Mouse (Mus musculus): ENCODE measurements at regions not wholly inside any gene's neighbourhood (a gene's known extent, or its start where the extent isn't known, plus 50 kb on each side); places are given as distances from the start of the nearest gene placed in this dataset.

GRCm38 (mm10) chr4:142829711-142830110 is 383.1 kb downstream of the Prdm2 start:
- no peaks in the 10 kb centered on the region for H3K27me3 ChIP-seq (ENCODE audit: control insufficient read depth, insufficient read depth, low read length)
- H3K27ac ChIP-seq (ENCODE audit: low read depth, low read length), result no peak overlapping the region
- no peaks in the 10 kb centered on the region for H3K9me3 ChIP-seq (ENCODE audit: control insufficient read depth, low read length)
- 72% methylated on average over 7 of the region's 7 CpGs for WGBS
- no peak overlapping the region for H3K9ac ChIP-seq (replicated peaks; ENCODE audit: low read depth, low read length)
- H3K4me1 ChIP-seq (ENCODE audit: control insufficient read depth, insufficient read depth, low read length), result peaks cover 16% of the 10 kb centered on the region
- no peak for ATAC-seq (ENCODE audit: low read depth)
- no peaks in the 10 kb centered on the region for H3K36me3 ChIP-seq (ENCODE audit: control insufficient read depth, insufficient read depth, low read length)
- H3K4me2 ChIP-seq (ENCODE audit: low read depth, low read length), result no peak overlapping the region
- no peak overlapping the region for H3K4me3 ChIP-seq (ENCODE audit: low read depth, low read length)

- H3K4me2 ChIP-seq (ENCODE audit: low read depth, low read length), result no peak overlapping the region
- 23% methylated on average over 10 of the region's 10 CpGs for WGBS
- no peak overlapping the region for H3K4me3 ChIP-seq (ENCODE audit: low read depth, low read length)
- H3K27ac ChIP-seq (ENCODE audit: low read depth, low read length), result no peak overlapping the region
- H3K27me3 ChIP-seq (ENCODE audit: control insufficient read depth, insufficient read depth, low read length), result no peaks in the 10 kb centered on the region
- no peak overlapping the region for H3K9ac ChIP-seq (replicated peaks; ENCODE audit: low read depth, low read length)
- ATAC-seq (ENCODE audit: low read depth), result no peak
- no peaks in the 10 kb centered on the region for H3K9me3 ChIP-seq (ENCODE audit: control insufficient read depth, low read length)
- H3K36me3 ChIP-seq (ENCODE audit: control insufficient read depth, insufficient read depth, low read length), result no peaks in the 10 kb centered on the region
- peaks cover 16% of the 10 kb centered on the region for H3K4me1 ChIP-seq (ENCODE audit: control insufficient read depth, insufficient read depth, low read length)
These were observed 383.8 kb downstream of the Prdm2 start for GRCm38 (mm10) chr4:142828969-142829368.

GRCm38 (mm10) chr4:142826250-142826893 is 386.4 kb downstream of the Prdm2 start:
- H3K9me3 ChIP-seq (ENCODE audit: control insufficient read depth, low read length), result no peaks in the 10 kb centered on the region
- no peaks in the 10 kb centered on the region for H3K36me3 ChIP-seq (ENCODE audit: control insufficient read depth, insufficient read depth, low read length)
- no peak overlapping the region for H3K4me3 ChIP-seq (ENCODE audit: low read depth, low read length)
- 10% methylated on average over 13 of the region's 13 CpGs for WGBS
- peak overlapping the region; percentile 56 for H3K27ac ChIP-seq (ENCODE audit: low read depth, low read length)
- H3K27me3 ChIP-seq (ENCODE audit: control insufficient read depth, insufficient read depth, low read length), result no peaks in the 10 kb centered on the region
- ATAC-seq (ENCODE audit: low read depth), result peak; percentile 88
- peak overlapping the region; percentile 31; the same call in 1 of the 2 replicates for H3K4me2 ChIP-seq (ENCODE audit: low read depth, low read length)
- peaks cover 16% of the 10 kb centered on the region for H3K4me1 ChIP-seq (ENCODE audit: control insufficient read depth, insufficient read depth, low read length)
- 0 out of 2 replicates have a peak overlapping the region, but pooled peaks have one; percentile 11 for H3K9ac ChIP-seq (replicated peaks; ENCODE audit: low read depth, low read length)

- Histone ChIP-seq H3K9me3 (ENCODE audit: control insufficient read depth, low read length) (no peaks in the 10 kb centered on the region), H3K36me3 (ENCODE audit: control insufficient read depth, insufficient read depth, low read length) (no peaks in the 10 kb centered on the region), H3K9ac (replicated peaks; ENCODE audit: low read depth, low read length) (no peak overlapping the region), H3K4me1 (ENCODE audit: control insufficient read depth, insufficient read depth, low read length) (peaks cover 16% of the 10 kb centered on the region), H3K27ac (ENCODE audit: low read depth, low read length) (peak overlapping the region; percentile 56), H3K4me3 (ENCODE audit: low read depth, low read length) (no peak overlapping the region), H3K27me3 (ENCODE audit: control insufficient read depth, insufficient read depth, low read length) (no peaks in the 10 kb centered on the region), H3K4me2 (ENCODE audit: low read depth, low read length) (peak overlapping the region; percentile 31; the same call in 1 of the 2 replicates)
- 21% methylated on average over 5 of the region's 5 CpGs for WGBS
- ATAC-seq (ENCODE audit: low read depth), result peak; percentile 11
These were observed 387.0 kb downstream of the Prdm2 start for GRCm38 (mm10) chr4:142825786-142826185.

GRCm38 (mm10) chr4:142818440-142818839 is 394.4 kb downstream of the Prdm2 start:
- Histone ChIP-seq H3K27ac (ENCODE audit: low read depth, low read length) (no peak overlapping the region), H3K9ac (replicated peaks; ENCODE audit: low read depth, low read length) (no peak overlapping the region), H3K4me3 (ENCODE audit: low read depth, low read length) (no peak overlapping the region), H3K36me3 (ENCODE audit: control insufficient read depth, insufficient read depth, low read length) (no peaks in the 10 kb centered on the region), H3K27me3 (ENCODE audit: control insufficient read depth, insufficient read depth, low read length) (no peaks in the 10 kb centered on the region), H3K4me2 (ENCODE audit: low read depth, low read length) (no peak overlapping the region), H3K9me3 (ENCODE audit: control insufficient read depth, low read length) (no peaks in the 10 kb centered on the region), H3K4me1 (ENCODE audit: control insufficient read depth, insufficient read depth, low read length) (no peaks in the 10 kb centered on the region)
- 83% methylated on average over 6 of the region's 6 CpGs for WGBS
- ATAC-seq (ENCODE audit: low read depth), result no peak

- no peak overlapping the region for H3K4me3 ChIP-seq (ENCODE audit: low read depth, low read length)
- no peak overlapping the region for H3K9ac ChIP-seq (replicated peaks; ENCODE audit: low read depth, low read length)
- H3K4me1 ChIP-seq (ENCODE audit: control insufficient read depth, insufficient read depth, low read length), result no peaks in the 10 kb centered on the region
- H3K27ac ChIP-seq (ENCODE audit: low read depth, low read length), result no peak overlapping the region
- no peaks in the 10 kb centered on the region for H3K27me3 ChIP-seq (ENCODE audit: control insufficient read depth, insufficient read depth, low read length)
- no peak overlapping the region for H3K4me2 ChIP-seq (ENCODE audit: low read depth, low read length)
- 67% methylated on average over 1 of the region's 1 CpGs for WGBS
- no peaks in the 10 kb centered on the region for H3K9me3 ChIP-seq (ENCODE audit: control insufficient read depth, low read length)
- no peaks in the 10 kb centered on the region for H3K36me3 ChIP-seq (ENCODE audit: control insufficient read depth, insufficient read depth, low read length)
- ATAC-seq (ENCODE audit: low read depth), result no peak
These were observed 395.8 kb downstream of the Prdm2 start for GRCm38 (mm10) chr4:142816986-142817385.

GRCm38 (mm10) chr4:142803819-142804218 is 409.0 kb downstream of the Prdm2 start:
- WGBS, result 86% methylated on average over 2 of the region's 2 CpGs
- Histone ChIP-seq H3K4me3 (ENCODE audit: low read depth, low read length) (no peak overlapping the region), H3K4me2 (ENCODE audit: low read depth, low read length) (no peak overlapping the region), H3K4me1 (ENCODE audit: control insufficient read depth, insufficient read depth, low read length) (peaks cover 6% of the 10 kb centered on the region), H3K9ac (replicated peaks; ENCODE audit: low read depth, low read length) (no peak overlapping the region), H3K27me3 (ENCODE audit: control insufficient read depth, insufficient read depth, low read length) (no peaks in the 10 kb centered on the region), H3K36me3 (ENCODE audit: control insufficient read depth, insufficient read depth, low read length) (no peaks in the 10 kb centered on the region), H3K27ac (ENCODE audit: low read depth, low read length) (no peak overlapping the region), H3K9me3 (ENCODE audit: control insufficient read depth, low read length) (no peaks in the 10 kb centered on the region)
- ATAC-seq (ENCODE audit: low read depth), result no peak

- peak; percentile 92 for ATAC-seq (ENCODE audit: low read depth)
These were observed 413.5 kb downstream of the Prdm2 start for GRCm38 (mm10) chr4:142799291-142799690.

GRCm38 (mm10) chr4:142798834-142799233 is 414.0 kb downstream of the Prdm2 start:
- ATAC-seq (ENCODE audit: low read depth), result 0 out of 2 replicates have a peak, but pooled peaks have one; percentile 34
- WGBS, result 50% methylated on average over 6 of the region's 6 CpGs
- Histone ChIP-seq H3K4me2 (ENCODE audit: low read depth, low read length) (no peak overlapping the region), H3K9ac (replicated peaks; ENCODE audit: low read depth, low read length) (no peak overlapping the region), H3K36me3 (ENCODE audit: control insufficient read depth, insufficient read depth, low read length) (no peaks in the 10 kb centered on the region), H3K4me3 (ENCODE audit: low read depth, low read length) (no peak overlapping the region), H3K9me3 (ENCODE audit: control insufficient read depth, low read length) (no peaks in the 10 kb centered on the region), H3K4me1 (ENCODE audit: control insufficient read depth, insufficient read depth, low read length) (peaks cover 9% of the 10 kb centered on the region), H3K27me3 (ENCODE audit: control insufficient read depth, insufficient read depth, low read length) (no peaks in the 10 kb centered on the region), H3K27ac (ENCODE audit: low read depth, low read length) (peak overlapping the region; percentile 52; the same call in 1 of the 2 replicates)

More at GRCm38 (mm10) chr4:142799291-142799690, 413.5 kb downstream of the Prdm2 start:
- no peaks in the 10 kb centered on the region for H3K27me3 ChIP-seq (ENCODE audit: control insufficient read depth, insufficient read depth, low read length)
- 15% methylated on average over 5 of the region's 5 CpGs for WGBS
- peak overlapping the region; percentile 56; the same call in 1 of the 2 replicates for H3K27ac ChIP-seq (ENCODE audit: low read depth, low read length)
- no peaks in the 10 kb centered on the region for H3K9me3 ChIP-seq (ENCODE audit: control insufficient read depth, low read length)
- H3K36me3 ChIP-seq (ENCODE audit: control insufficient read depth, insufficient read depth, low read length), result no peaks in the 10 kb centered on the region
- no peak overlapping the region for H3K9ac ChIP-seq (replicated peaks; ENCODE audit: low read depth, low read length)
- H3K4me1 ChIP-seq (ENCODE audit: control insufficient read depth, insufficient read depth, low read length), result peaks cover 9% of the 10 kb centered on the region
- H3K4me3 ChIP-seq (ENCODE audit: low read depth, low read length), result no peak overlapping the region
- no peak overlapping the region for H3K4me2 ChIP-seq (ENCODE audit: low read depth, low read length)
